Mouse (Mus musculus): ENCODE measurements around the gene Rftn1. TPM values are rescaled to one million over a fixed set of nuclear protein-coding genes. Genes with fewer than 3 reads are reported as not detected.

Gene Rftn1
- total RNA-seq, 1 experiment from 2014 or later, result 33.6 TPM

DNA sequence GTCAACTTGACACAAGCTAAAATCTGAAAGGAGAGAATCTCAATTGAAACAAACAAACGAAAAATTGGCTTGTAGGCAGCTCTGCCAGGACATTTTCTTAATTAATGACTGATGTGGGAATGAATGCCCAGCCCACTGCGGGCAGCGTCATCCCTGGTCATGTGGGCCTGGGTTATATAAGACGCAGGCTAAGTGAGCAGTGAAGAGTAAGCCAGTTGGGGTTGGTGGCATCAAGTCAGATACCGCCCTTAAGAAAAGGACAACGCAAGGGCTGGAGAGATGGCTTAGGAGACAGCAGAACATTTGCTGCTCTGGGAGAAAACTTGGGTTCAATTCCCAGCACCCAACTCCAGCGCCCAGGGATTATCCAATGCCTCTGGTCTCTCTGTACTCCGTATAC, 97.6 kb downstream of the Rftn1 start:
- no peak for ATAC-seq (replicated peaks in 1 of 2; ENCODE audit: insufficient read depth in 1 of 2, low FRiP score in 2 of 2, low TSS enrichment in 1 of 2, low read depth in 1 of 2, poor library complexity in 2 of 2, severe bottlenecking in 2 of 2)

DNA sequence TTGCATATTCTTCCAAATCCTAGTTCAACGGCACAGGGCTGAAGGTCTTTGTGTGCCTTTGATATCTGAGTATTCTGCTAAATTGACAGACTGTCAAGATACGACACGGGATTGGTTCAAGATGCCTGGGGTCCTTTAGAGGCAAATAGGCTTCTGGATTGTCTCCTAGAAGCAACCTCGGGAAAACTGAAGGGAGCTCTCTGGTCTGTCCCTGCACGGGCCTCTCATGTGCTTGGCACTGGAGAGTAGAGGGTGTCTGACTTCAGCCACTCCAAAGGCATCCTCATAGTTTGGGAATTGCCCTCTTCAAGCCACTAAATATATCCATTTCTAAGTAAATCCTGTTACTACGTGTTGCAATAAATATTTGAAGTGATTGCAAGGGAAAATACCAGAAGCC, 98.6 kb downstream of the Rftn1 start:
- no peak for ATAC-seq (replicated peaks in 1 of 2; ENCODE audit: insufficient read depth in 1 of 2, low FRiP score in 2 of 2, low TSS enrichment in 1 of 2, low read depth in 1 of 2, poor library complexity in 2 of 2, severe bottlenecking in 2 of 2)

DNA sequence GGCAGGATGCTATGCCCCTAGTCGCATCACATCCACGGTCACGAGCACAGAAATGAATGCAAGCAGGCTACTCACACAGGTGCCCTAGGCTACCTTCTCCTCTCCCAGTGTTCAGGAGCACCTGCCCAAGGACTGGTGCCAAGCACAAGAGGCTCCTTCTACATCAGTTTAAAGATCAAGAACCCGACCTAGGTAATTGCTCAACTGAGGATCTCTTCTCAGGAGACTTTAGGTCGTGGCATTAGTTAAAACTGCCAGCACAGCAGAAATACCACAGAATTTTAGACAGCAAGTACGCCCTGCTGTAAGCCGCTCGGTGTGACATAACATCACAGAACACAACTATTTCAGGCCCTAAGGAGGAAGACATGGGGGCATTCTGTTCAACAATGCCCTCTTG, 100.7 kb downstream of the Rftn1 start:
- ATAC-seq (replicated peaks in 1 of 2; ENCODE audit: insufficient read depth in 1 of 2, low FRiP score in 2 of 2, low TSS enrichment in 1 of 2, low read depth in 1 of 2, poor library complexity in 2 of 2, severe bottlenecking in 2 of 2), result no peak

DNA sequence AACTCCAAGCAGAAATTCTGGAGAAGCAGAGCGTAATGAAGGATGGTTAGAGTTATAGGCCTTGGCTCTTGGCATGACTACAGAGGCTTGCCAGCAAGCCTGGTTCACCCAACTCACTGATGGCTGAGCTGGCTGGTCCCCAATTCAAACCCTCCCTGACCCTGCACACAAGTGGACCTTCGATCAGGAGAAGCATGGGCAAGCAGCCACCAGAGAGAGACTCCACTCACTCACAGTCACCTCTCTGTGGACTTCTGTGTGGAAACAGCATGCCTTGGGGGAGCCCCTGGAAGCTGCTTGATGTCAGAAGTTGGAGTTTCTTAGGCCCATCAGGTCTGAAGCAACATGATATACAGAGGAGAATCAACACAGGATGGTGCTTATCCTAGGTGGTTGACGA, 102.4 kb downstream of the Rftn1 start:
- ATAC-seq (replicated peaks in 1 of 2; ENCODE audit: insufficient read depth in 1 of 2, low FRiP score in 2 of 2, low TSS enrichment in 1 of 2, low read depth in 1 of 2, poor library complexity in 2 of 2, severe bottlenecking in 2 of 2), result no peak

DNA sequence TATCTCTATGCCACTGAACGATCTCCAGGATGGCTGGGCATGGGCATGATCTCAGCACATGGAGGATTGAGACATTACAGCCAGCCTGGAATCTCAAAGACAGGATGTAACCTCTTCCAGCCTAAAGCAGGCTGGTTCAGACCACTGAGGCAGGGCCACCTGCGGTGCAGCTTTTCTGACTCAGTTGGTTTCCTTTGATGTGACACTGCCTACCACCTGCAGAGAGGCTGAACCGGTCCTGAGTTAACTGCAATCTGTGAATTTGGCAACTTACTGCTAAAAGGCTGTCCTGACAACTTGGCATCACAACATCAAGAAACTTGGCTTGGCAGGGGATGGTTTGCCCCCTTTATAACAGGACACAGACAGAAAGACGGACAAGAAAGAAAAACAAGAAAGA, 103.6 kb downstream of the Rftn1 start:
- no peak for ATAC-seq (replicated peaks in 1 of 2; ENCODE audit: insufficient read depth in 1 of 2, low FRiP score in 2 of 2, low TSS enrichment in 1 of 2, low read depth in 1 of 2, poor library complexity in 2 of 2, severe bottlenecking in 2 of 2)

DNA sequence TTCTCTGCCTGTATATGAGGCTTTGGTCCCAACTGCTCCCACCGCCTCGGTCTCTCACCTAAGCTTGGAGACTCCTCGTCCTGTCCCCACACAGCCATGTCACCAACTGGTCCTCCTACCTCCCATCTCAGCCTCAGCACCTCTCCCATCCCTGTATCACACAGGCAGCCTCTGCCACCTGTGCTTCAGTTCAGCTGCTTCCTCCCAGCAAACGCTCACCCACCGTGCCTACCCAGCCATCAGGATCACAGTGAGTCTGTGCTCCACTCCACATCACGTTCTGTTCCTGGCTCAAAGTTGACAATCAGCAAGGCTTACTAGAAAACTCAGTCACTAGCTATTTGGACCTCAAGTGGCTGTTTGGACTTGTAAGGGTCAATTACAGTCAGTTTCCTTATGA, 105.8 kb downstream of the Rftn1 start:
- ATAC-seq (replicated peaks in 1 of 2; ENCODE audit: insufficient read depth in 1 of 2, low FRiP score in 2 of 2, low TSS enrichment in 1 of 2, low read depth in 1 of 2, poor library complexity in 2 of 2, severe bottlenecking in 2 of 2), result no peak

DNA sequence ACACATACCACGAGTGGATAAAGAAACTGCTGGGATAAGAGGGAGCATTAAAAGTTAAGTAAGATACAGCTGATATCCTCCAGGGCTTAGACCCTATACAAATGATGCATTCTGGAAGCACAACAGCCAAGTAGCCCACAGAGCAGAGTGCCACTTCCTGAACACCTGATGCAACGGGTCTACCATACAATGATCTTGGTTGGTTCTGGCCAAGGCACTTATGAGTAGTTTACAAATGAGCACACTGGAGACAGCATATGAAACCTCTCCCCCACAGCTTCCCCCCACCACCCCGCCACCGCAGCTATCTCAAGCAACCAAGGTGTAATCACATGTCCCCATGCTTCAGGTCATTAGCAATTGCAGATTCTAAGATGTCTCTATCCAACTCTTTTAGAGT, 106.5 kb downstream of the Rftn1 start:
- no peak for ATAC-seq (replicated peaks in 1 of 2; ENCODE audit: insufficient read depth in 1 of 2, low FRiP score in 2 of 2, low TSS enrichment in 1 of 2, low read depth in 1 of 2, poor library complexity in 2 of 2, severe bottlenecking in 2 of 2)

DNA sequence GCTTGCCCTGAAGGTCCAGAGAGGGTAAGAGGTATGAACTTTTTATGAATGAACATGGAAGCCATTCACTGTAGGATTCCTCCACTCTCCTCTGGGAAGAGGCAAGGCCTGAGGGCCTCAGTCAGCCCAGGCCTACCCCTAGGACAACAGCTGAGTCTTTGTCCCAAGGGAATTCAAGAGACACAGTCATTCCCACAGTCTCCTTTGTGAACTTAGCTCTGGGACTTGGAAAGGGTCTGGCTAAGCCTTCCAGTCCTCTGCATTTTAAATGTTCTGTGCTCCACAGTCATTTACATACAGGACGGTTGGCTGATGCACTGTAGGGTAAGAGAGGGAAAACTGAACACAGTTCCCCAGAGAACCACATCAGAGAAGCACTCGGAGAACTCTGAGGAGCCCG, 107.5 kb downstream of the Rftn1 start:
- no peak for ATAC-seq (replicated peaks in 1 of 2; ENCODE audit: insufficient read depth in 1 of 2, low FRiP score in 2 of 2, low TSS enrichment in 1 of 2, low read depth in 1 of 2, poor library complexity in 2 of 2, severe bottlenecking in 2 of 2)

DNA sequence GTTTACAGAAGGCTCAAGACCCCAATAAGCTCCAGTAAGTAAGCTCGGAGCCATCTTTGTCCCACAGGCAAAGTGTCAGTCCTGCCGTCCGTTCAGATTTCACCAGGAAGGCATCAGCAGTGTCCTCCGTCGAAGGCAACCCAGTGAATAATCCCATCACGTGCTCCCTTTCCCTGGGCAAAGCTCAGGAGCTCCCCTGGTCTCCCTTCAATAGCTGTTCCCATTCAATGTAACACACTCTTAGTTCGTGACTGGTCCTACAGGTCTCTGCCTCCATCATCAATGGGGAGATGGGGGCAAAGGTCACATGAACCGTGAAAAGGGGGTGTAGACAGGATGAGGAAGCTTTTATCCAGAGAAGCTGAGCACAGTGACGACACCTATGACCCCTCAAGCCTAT, 108.8 kb downstream of the Rftn1 start:
- ATAC-seq (replicated peaks in 1 of 2; ENCODE audit: insufficient read depth in 1 of 2, low FRiP score in 2 of 2, low TSS enrichment in 1 of 2, low read depth in 1 of 2, poor library complexity in 2 of 2, severe bottlenecking in 2 of 2), result no peak

DNA sequence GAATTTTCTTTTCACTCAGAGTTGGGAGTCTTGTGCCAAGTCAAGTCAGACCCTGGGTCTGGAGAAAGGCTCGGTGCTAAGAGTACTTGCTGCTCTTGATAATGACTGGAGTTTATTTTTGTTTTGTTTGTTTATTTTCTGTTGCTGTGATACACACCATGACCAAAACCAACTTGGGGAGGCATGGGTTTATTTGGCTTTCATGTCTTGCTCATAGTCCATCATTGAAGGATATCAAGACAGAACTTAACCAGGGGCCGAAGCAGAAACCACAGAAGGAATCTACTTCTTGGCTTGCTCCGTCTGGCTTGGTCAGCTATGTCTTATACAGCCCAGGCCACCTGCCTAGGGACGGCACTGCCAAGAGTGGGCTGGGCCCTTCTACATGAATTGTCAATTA, 109.5 kb downstream of the Rftn1 start:
- no peak for ATAC-seq (replicated peaks in 1 of 2; ENCODE audit: insufficient read depth in 1 of 2, low FRiP score in 2 of 2, low TSS enrichment in 1 of 2, low read depth in 1 of 2, poor library complexity in 2 of 2, severe bottlenecking in 2 of 2)

DNA sequence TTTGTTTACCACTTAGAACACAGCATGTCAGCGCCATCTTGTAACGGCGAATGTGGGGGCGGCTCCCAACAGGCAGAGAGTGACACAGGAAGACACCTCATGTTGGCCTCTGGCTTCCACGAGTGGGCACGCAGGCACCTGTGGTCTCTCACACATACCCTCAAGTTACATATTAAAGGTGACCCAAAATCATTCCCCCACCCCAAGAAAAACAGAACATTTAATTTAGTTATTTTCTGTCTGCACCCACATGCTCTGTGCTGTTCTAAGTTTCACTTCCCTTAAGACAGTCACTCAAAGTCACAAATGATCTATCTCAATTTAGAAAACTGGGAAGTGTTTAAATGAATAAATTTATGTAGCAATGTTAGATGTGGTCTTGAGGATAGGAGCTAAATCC, 111.7 kb downstream of the Rftn1 start:
- 0 out of 4 replicates have a peak, but pooled peaks of 1 of the 2 experiments have one; percentile 27 for ATAC-seq (replicated peaks in 1 of 2; ENCODE audit: insufficient read depth in 1 of 2, low FRiP score in 2 of 2, low TSS enrichment in 1 of 2, low read depth in 1 of 2, poor library complexity in 2 of 2, severe bottlenecking in 2 of 2)

DNA sequence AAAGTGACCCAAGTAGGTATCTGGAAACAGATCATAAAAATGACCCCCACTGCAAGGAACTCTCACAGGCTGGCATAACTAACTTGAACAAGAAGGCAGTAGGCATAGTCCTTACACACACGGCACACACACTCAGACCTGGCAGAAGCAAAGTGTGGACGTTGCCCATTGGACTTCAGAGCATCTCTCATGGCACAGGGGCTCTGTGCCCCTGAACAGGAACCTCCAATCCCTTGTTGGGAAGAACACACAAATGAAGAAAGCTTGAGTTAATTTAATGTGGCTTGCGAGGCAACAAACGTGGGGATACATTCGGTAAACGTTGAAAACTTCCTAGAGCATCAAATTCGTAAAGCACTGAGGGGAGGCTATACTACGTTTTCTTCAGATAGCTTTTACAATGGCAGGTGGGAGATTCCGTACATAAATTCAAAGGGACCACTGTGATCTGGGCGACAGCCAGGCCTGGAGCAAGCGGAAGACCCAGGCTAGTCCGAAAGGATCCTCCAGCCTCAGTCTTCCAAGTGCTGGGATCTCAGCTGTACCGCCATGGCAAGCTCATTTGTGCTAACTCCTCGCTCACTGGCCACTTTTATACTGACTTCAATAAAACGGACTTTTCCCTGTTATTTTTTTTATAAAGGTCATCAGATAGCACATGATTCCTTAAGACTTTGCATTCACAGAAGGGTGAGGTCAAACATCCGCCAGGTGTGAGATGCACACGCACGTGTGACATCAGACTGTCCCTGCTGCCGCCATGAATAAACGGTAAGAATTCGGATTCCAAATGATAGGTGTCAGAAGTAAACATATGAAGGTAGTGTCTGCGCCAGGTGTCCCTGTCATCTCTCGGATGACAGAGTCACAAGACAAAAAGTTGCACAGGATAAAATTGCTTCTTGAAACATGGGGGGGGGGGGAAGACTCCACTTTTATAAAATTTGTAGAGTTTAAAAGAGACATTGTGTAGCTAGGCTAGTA, 117.2 kb downstream of the Rftn1 start:
- no peak for ATAC-seq (replicated peaks in 1 of 2; ENCODE audit: insufficient read depth in 1 of 2, low FRiP score in 2 of 2, low TSS enrichment in 1 of 2, low read depth in 1 of 2, poor library complexity in 2 of 2, severe bottlenecking in 2 of 2)

DNA sequence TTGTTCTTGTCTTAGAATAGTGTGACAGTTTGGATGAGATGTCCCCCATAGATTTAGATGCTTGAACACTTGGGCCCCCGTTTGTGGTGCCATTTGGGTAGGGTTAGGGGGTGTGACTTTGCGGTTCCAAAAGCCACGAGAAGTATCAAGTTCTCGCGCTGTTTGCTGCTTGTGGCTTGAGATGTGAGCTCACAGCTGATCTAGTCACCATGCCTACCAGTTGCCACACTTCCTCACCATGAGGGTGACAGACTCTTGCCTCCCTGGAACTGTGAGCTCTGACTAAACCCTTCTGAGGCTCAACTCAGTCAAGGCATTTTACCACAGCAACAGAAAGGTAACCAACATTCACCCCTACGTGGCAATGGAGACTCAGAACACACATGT, 118.9 kb downstream of the Rftn1 start:
- peak; percentile 87 to 92 for ATAC-seq (replicated peaks in 1 of 2; ENCODE audit: insufficient read depth in 1 of 2, low FRiP score in 2 of 2, low TSS enrichment in 1 of 2, low read depth in 1 of 2, poor library complexity in 2 of 2, severe bottlenecking in 2 of 2)

DNA sequence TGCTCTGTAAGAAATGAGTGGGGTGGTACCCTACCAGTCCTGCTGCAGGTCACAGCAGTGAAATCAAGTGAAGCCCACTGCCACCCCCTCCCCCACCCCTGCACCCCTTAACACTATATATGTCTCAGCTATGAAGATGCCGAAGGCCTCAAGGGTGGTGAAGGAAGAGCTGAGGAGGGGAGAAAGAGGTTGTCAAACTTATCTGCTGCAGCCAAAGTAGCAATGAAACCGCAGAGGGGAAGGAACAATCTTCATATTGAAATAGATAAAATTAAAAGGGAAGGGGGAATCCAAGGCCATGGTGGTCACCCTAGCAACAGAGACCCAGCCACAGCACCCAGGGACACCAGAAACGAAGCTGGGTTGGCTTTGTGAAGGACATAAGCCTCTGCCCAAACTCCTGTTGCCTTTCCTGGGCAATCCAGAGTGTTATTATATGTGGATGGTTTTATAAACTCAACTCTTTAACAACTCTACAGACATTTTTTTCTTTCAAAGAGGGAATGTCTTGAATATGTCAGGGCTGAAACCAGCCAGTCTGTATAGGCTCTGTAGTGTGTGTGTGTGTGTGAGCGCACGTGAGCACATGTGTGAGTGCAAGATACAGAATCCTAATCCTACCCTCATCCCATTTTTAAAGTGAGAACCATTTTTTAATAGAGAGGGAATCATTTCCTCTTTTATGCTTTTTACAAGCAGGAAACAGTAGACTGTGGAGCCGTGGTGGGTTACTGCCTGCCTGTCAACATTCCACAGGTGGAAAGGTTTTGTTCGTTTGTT, 119.5 kb downstream of the Rftn1 start:
- ATAC-seq (replicated peaks in 1 of 2; ENCODE audit: insufficient read depth in 1 of 2, low FRiP score in 2 of 2, low TSS enrichment in 1 of 2, low read depth in 1 of 2, poor library complexity in 2 of 2, severe bottlenecking in 2 of 2), result 0 out of 4 replicates have a peak, but pooled peaks of 1 of the 2 experiments have one; percentile 8

DNA sequence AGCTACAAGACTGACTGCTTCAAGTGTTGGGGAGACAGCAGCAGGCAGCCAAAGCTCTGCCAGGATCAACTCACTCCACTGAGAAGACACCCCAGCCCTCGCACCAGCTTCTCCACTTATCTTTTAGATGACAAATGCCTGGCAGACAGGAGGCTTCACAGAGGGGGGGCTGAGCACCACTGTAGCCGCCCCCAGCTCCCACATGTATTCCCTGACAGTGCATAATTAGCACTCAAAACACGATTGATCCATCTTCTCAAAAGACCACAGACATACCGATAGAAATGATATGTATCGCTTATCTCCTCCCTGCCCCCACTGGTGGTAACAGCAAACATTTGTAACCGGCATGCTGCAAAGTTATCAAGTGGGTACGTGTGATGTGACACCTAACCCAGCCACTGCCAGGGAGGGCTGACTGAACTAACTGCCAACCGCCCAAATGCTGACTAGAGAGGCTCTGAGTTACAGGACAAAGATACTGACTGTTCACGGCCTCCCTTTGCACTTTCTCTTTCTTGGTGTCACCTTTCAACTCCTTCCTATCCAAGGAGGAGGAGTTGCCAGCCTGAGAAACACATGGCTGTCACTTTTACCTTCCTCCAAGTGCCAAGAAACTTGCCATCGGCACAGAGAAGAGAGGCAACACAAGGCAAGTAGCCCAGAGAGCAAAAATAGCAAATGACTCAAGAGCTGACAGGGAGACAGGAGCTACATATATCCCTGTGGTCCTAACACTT, 120.4 kb downstream of the Rftn1 start:
- ATAC-seq (replicated peaks in 1 of 2; ENCODE audit: insufficient read depth in 1 of 2, low FRiP score in 2 of 2, low TSS enrichment in 1 of 2, low read depth in 1 of 2, poor library complexity in 2 of 2, severe bottlenecking in 2 of 2), result 0 out of 4 replicates have a peak, but pooled peaks have one; percentile 5 to 19

DNA sequence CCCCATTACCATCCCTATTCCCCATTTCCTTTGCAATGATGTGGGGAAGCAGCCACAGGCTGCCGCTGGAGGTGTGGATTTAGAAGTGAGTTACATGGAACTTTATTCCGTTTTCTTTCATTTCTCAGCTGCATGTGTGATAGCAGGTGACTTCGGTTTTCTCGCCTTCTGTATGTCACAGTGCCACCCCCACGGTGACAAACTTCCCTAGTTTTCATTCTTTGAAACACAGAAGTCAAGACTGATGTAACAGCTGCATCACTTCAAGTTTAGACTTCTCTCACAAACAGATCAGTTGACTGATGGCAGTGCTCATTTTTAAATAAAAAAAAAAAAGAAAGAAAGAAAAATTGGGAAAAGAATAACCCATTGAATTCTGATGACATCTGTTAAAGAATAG, 121.3 kb downstream of the Rftn1 start:
- no peak for ATAC-seq (replicated peaks in 1 of 2; ENCODE audit: insufficient read depth in 1 of 2, low FRiP score in 2 of 2, low TSS enrichment in 1 of 2, low read depth in 1 of 2, poor library complexity in 2 of 2, severe bottlenecking in 2 of 2)

DNA sequence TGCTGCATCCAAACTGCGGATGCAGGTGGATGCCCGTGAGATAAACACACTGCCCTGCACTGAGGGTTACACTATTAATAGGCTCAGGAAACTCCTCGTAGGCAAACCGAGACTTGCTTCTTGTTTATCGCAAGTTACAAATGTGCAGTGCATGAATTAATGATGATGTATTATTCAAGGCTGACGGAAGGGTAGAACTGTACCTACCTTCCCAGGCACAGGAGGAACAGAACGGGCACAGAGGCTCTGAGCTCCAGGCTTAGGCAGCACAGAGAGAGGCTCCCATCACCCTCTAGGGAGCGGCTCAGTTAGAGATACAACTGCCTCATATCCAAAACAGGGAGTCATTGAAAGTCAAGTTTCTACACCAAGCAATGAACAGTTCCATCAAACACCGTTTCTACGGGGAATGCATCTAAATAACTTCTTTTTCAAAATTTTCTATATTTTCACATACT, 121.8 kb downstream of the Rftn1 start:
- ATAC-seq (replicated peaks in 1 of 2; ENCODE audit: insufficient read depth in 1 of 2, low FRiP score in 2 of 2, low TSS enrichment in 1 of 2, low read depth in 1 of 2, poor library complexity in 2 of 2, severe bottlenecking in 2 of 2), result peak in 1 of 2 experiments; percentile 14; a peak in 1 of 4 replicates

All from hematopoietic stem cell, adult 5-6 weeks (primary cell).